ENCODE assay signal across 24 mouse cellular contexts in genomic region chr8:12040924-12041323, GRCm38 (mm10).
A peak's percentile ranks its signal among the peaks of the same experiment; 100 is the strongest.
DNase-seq lines count a peak whose midpoint lies in the region; ATAC-seq and TF ChIP-seq lines count a peak whose summit lies in the region.
"Had no signal": no experiment of that assay in that cellular context is flagged by ENCODE, and none has a peak within 500 bp of the region (broad histone marks: within the 10 kb centered on the region; RNA-seq: fewer than 3 reads in every experiment).

No protein-coding gene starts in this region.

- H3K27ac ChIP-seq in heart, embryonic 12.5 days (ENCODE audit: poor library complexity, severe bottlenecking): no peak overlapping the region
- H3K27ac ChIP-seq in heart, embryonic 10.5 days: no peak overlapping the region
- H3K27ac ChIP-seq in lung, embryonic 14.5 days (ENCODE audit: low read depth): no peak overlapping the region
- H3K27ac ChIP-seq in liver, postnatal 0 days (ENCODE audit: low read depth): peak overlapping the region; percentile 41
- no peak overlapping the region for H3K27ac ChIP-seq in forebrain, embryonic 15.5 days (replicated peaks)
- H3K27ac ChIP-seq: embryonic facial prominence, embryonic 12.5 days; forebrain, embryonic 13.5 days; hindbrain, postnatal 0 days; limb, embryonic 10.5 days; liver, embryonic 15.5 days; midbrain, embryonic 12.5 days; neural tube, embryonic 12.5 days had no signal

- no peaks in the 10 kb centered on the region for H3K9me3 ChIP-seq in heart, embryonic 12.5 days (replicated peaks)
- no peaks in the 10 kb centered on the region for H3K9me3 ChIP-seq in heart, embryonic 10.5 days
- H3K9me3 ChIP-seq in lung, embryonic 14.5 days (ENCODE audit: low read depth, low read length): no peaks in the 10 kb centered on the region
- H3K9me3 ChIP-seq in liver, postnatal 0 days (ENCODE audit: low read length): no peaks in the 10 kb centered on the region
- H3K9me3 ChIP-seq in forebrain, embryonic 15.5 days: no peaks in the 10 kb centered on the region
- H3K9me3 ChIP-seq: embryonic facial prominence, embryonic 12.5 days; forebrain, embryonic 13.5 days; limb, embryonic 10.5 days; liver, embryonic 15.5 days; midbrain, embryonic 12.5 days; neural tube, embryonic 12.5 days had no signal

- no peaks in the 10 kb centered on the region for H3K36me3 ChIP-seq in heart, embryonic 12.5 days
- no peaks in the 10 kb centered on the region for H3K36me3 ChIP-seq in heart, embryonic 10.5 days
- H3K36me3 ChIP-seq in lung, embryonic 14.5 days (ENCODE audit: insufficient read depth): no peaks in the 10 kb centered on the region
- no peaks in the 10 kb centered on the region for H3K36me3 ChIP-seq in liver, postnatal 0 days (replicated peaks; ENCODE audit: insufficient read depth, low read length)
- H3K36me3 ChIP-seq in forebrain, embryonic 15.5 days: no peaks in the 10 kb centered on the region
- H3K36me3 ChIP-seq: embryonic facial prominence, embryonic 12.5 days; limb, embryonic 10.5 days; liver, embryonic 15.5 days; midbrain, embryonic 12.5 days; neural tube, embryonic 12.5 days had no signal

- TF ChIP-seq EP300 in liver, postnatal 0 days (IDR thresholded peaks at IDR 0.05; ENCODE audit: low read depth): no peak

- TF ChIP-seq CTCF in lung, embryonic 14.5 days (IDR thresholded peaks at IDR 0.05; ENCODE audit: low read depth): no peak
- TF ChIP-seq CTCF in liver, postnatal 0 days (IDR thresholded peaks at IDR 0.05; ENCODE audit: low read depth): no peak

- ATAC-seq in heart, embryonic 12.5 days (ENCODE audit: insufficient number of reproducible peaks, low FRiP score): no peak
- no peak for ATAC-seq in lung, embryonic 14.5 days (ENCODE audit: insufficient read depth)
- peak; percentile 81 for ATAC-seq in granulocyte monocyte progenitor cell, adult 5-6 weeks (replicated peaks; ENCODE audit: poor library complexity, severe bottlenecking)
- ATAC-seq in liver, postnatal 0 days: no peak
- ATAC-seq in forebrain, embryonic 15.5 days (replicated peaks): no peak
- ATAC-seq: forebrain, embryonic 13.5 days; hindbrain, postnatal 0 days had no signal

- no peak overlapping the region for H3K4me3 ChIP-seq in heart, embryonic 12.5 days
- no peak overlapping the region for H3K4me3 ChIP-seq in heart, embryonic 10.5 days
- no peak overlapping the region for H3K4me3 ChIP-seq in lung, embryonic 14.5 days (ENCODE audit: low read depth, low read length)
- H3K4me3 ChIP-seq in liver, postnatal 0 days (ENCODE audit: low read depth, low read length): no peak overlapping the region
- no peak overlapping the region for H3K4me3 ChIP-seq in forebrain, embryonic 15.5 days
- H3K4me3 ChIP-seq: embryonic facial prominence, embryonic 12.5 days; erythroblast, embryonic 14.5 days; forebrain, embryonic 13.5 days; limb, embryonic 10.5 days; liver, embryonic 15.5 days; midbrain, embryonic 12.5 days; neural tube, embryonic 12.5 days had no signal

- H3K4me1 ChIP-seq in heart, embryonic 12.5 days (replicated peaks): peaks cover 34% of the 10 kb centered on the region
- peaks cover 18% of the 10 kb centered on the region for H3K4me1 ChIP-seq in heart, embryonic 10.5 days
- no peaks in the 10 kb centered on the region for H3K4me1 ChIP-seq in lung, embryonic 14.5 days (ENCODE audit: insufficient read depth)
- H3K4me1 ChIP-seq in liver, postnatal 0 days (ENCODE audit: insufficient read depth): no peaks in the 10 kb centered on the region
- no peaks in the 10 kb centered on the region for H3K4me1 ChIP-seq in forebrain, embryonic 15.5 days
- H3K4me1 ChIP-seq: forebrain, embryonic 13.5 days; liver, embryonic 15.5 days; midbrain, embryonic 12.5 days; neural tube, embryonic 12.5 days had no signal

- no peaks in the 10 kb centered on the region for H3K27me3 ChIP-seq in heart, embryonic 12.5 days (replicated peaks)
- peaks cover 5% of the 10 kb centered on the region; the same call in 1 of the 2 replicates for H3K27me3 ChIP-seq in heart, embryonic 10.5 days (ENCODE audit: insufficient read depth, poor library complexity, severe bottlenecking)
- H3K27me3 ChIP-seq in lung, embryonic 14.5 days (ENCODE audit: insufficient read depth, low read length): no peaks in the 10 kb centered on the region
- no peaks in the 10 kb centered on the region for H3K27me3 ChIP-seq in liver, postnatal 0 days (ENCODE audit: insufficient read depth, low read length)
- no peaks in the 10 kb centered on the region for H3K27me3 ChIP-seq in forebrain, embryonic 15.5 days
- H3K27me3 ChIP-seq: embryonic facial prominence, embryonic 12.5 days; liver, embryonic 15.5 days had no signal

- DNase-seq in heart, embryonic 10.5 days (ENCODE audit: low spot score): no peak
- DNase-seq in lung, embryonic 14.5 days: no peak
- DNase-seq in lung, postnatal 36 days: no peak
- no peak for DNase-seq in liver, postnatal 0 days
- no peak for DNase-seq in retina, embryonic 14.5 days (ENCODE audit: low spot score)
- DNase-seq: adrenal gland, adult 2 months; cerebellum, adult 8-10 months; gastrocnemius, postnatal 25 days; kidney, adult 9 months; kidney, postnatal 36 days; layer of hippocampus, adult 9-11 months; right cerebral cortex, adult 18-20 months; thymus, postnatal 4 days had no signal

- H3K4me2 ChIP-seq in heart, embryonic 12.5 days: 0 out of 2 replicates have a peak overlapping the region, but pooled peaks have one; percentile 2
- 0 out of 2 replicates have a peak overlapping the region, but pooled peaks have one; percentile 36 for H3K4me2 ChIP-seq in lung, embryonic 14.5 days
- peak overlapping the region; percentile 40; the same call in 1 of the 2 replicates for H3K4me2 ChIP-seq in liver, postnatal 0 days (ENCODE audit: low read depth, low read length)
- no peak overlapping the region for H3K4me2 ChIP-seq in forebrain, embryonic 15.5 days (replicated peaks)
- H3K4me2 ChIP-seq: embryonic facial prominence, embryonic 12.5 days; forebrain, embryonic 13.5 days; liver, embryonic 15.5 days; midbrain, embryonic 12.5 days; neural tube, embryonic 12.5 days had no signal

- 65% methylated on average over 3 of the region's 3 CpGs for WGBS in heart, embryonic 12.5 days
- WGBS in heart, embryonic 10.5 days: 61% methylated on average over 3 of the region's 3 CpGs
- WGBS in lung, embryonic 14.5 days: 65% methylated on average over 3 of the region's 3 CpGs
- 38% methylated on average over 3 of the region's 3 CpGs for WGBS in liver, postnatal 0 days (ENCODE audit: insufficient replicate concordance)
- WGBS in forebrain, embryonic 15.5 days: 83% methylated on average over 3 of the region's 3 CpGs

- no peak overlapping the region for H3K9ac ChIP-seq in heart, embryonic 12.5 days
- no peak overlapping the region for H3K9ac ChIP-seq in lung, embryonic 14.5 days
- H3K9ac ChIP-seq in liver, postnatal 0 days (replicated peaks): no peak overlapping the region
- H3K9ac ChIP-seq in forebrain, embryonic 15.5 days (replicated peaks): no peak overlapping the region
- H3K9ac ChIP-seq: embryonic facial prominence, embryonic 12.5 days; forebrain, embryonic 13.5 days; liver, embryonic 15.5 days; midbrain, embryonic 12.5 days; neural tube, embryonic 12.5 days had no signal
